ENCODE assay signal across 8 mouse cellular contexts in genomic region chr12:69130486-69130885, GRCm38 (mm10). TPM values are rescaled to one million over a fixed set of nuclear protein-coding genes. Genes with fewer than 3 reads are reported as not detected.
DNase-seq lines count a peak whose midpoint lies in the region; ATAC-seq and TF ChIP-seq lines count a peak whose summit lies in the region.

No protein-coding gene starts in this region.

- no peak for ATAC-seq in heart, postnatal 0 days (ENCODE audit: insufficient read depth, low read depth)
- ATAC-seq in hindbrain, postnatal 0 days = no peak

- H3K4me1 ChIP-seq in heart, postnatal 0 days (ENCODE audit: control insufficient read depth, insufficient read depth) = no peaks in the 10 kb centered on the region
- no peaks in the 10 kb centered on the region for H3K4me1 ChIP-seq in hindbrain, postnatal 0 days (ENCODE audit: insufficient read depth, low read length)
- H3K4me1 ChIP-seq in megakaryocyte, embryonic 14.5 days = peaks cover 19% of the 10 kb centered on the region

- 66% methylated on average over 12 of the region's 12 CpGs for WGBS in heart, postnatal 0 days
- WGBS in hindbrain, postnatal 0 days = 72% methylated on average over 12 of the region's 12 CpGs

- no peak overlapping the region for H3K27ac ChIP-seq in heart, postnatal 0 days (ENCODE audit: low read depth)
- no peak overlapping the region for H3K27ac ChIP-seq in hindbrain, postnatal 0 days

- TF ChIP-seq EP300 in heart, postnatal 0 days (IDR thresholded peaks at IDR 0.05; ENCODE audit: low read depth) = no peak

- no peaks in the 10 kb centered on the region for H3K9me3 ChIP-seq in heart, postnatal 0 days (replicated peaks; ENCODE audit: control insufficient read depth, low read length)
- H3K9me3 ChIP-seq in hindbrain, postnatal 0 days (ENCODE audit: low read length) = no peaks in the 10 kb centered on the region
- H3K9me3 ChIP-seq in megakaryocyte, embryonic 14.5 days = no peaks in the 10 kb centered on the region

- H3K27me3 ChIP-seq in heart, postnatal 0 days (ENCODE audit: control insufficient read depth, insufficient read depth, low read length) = no peaks in the 10 kb centered on the region
- H3K27me3 ChIP-seq in hindbrain, postnatal 0 days (ENCODE audit: insufficient read depth, low read length) = no peaks in the 10 kb centered on the region
- peaks cover 16% of the 10 kb centered on the region for H3K27me3 ChIP-seq in megakaryocyte, embryonic 14.5 days (replicated peaks)

- no peak for TF ChIP-seq CTCF in heart, postnatal 0 days (IDR thresholded peaks at IDR 0.05; ENCODE audit: low read depth)
- no peak for TF ChIP-seq CTCF in hindbrain, postnatal 0 days (IDR thresholded peaks at IDR 0.05; ENCODE audit: low read depth)

- no peak for DNase-seq in heart, postnatal 0 days (ENCODE audit: low spot score)
- DNase-seq in heart, adult 9 months (ENCODE audit: low spot score in 2 of 2) = no peak
- DNase-seq in ES-CJ7 (ENCODE audit: low read depth, low spot score) = peak; percentile 42
- DNase-seq in hindbrain, postnatal 0 days (ENCODE audit: low spot score) = no peak
- DNase-seq in retina, embryonic 14.5 days (ENCODE audit: low spot score) = no peak
- DNase-seq in kidney, postnatal 10 days = no peak
- no peak for DNase-seq in layer of hippocampus, postnatal 36 days

- H3K36me3 ChIP-seq in heart, postnatal 0 days (replicated peaks; ENCODE audit: control insufficient read depth, insufficient read depth, low read length) = no peaks in the 10 kb centered on the region
- no peaks in the 10 kb centered on the region for H3K36me3 ChIP-seq in hindbrain, postnatal 0 days (ENCODE audit: insufficient read depth, low read length)
- no peaks in the 10 kb centered on the region for H3K36me3 ChIP-seq in megakaryocyte, embryonic 14.5 days (replicated peaks; ENCODE audit: low read length)

- no peak overlapping the region for H3K9ac ChIP-seq in heart, postnatal 0 days (replicated peaks; ENCODE audit: low read depth, low read length)
- H3K9ac ChIP-seq in hindbrain, postnatal 0 days (replicated peaks; ENCODE audit: low read length) = no peak overlapping the region

- no peak overlapping the region for H3K4me3 ChIP-seq in heart, postnatal 0 days (ENCODE audit: low read depth, low read length)
- H3K4me3 ChIP-seq in hindbrain, postnatal 0 days (ENCODE audit: low read length) = no peak overlapping the region
- H3K4me3 ChIP-seq in megakaryocyte, embryonic 14.5 days (replicated peaks) = peak overlapping the region; percentile 76

- peak overlapping the region; percentile 43 for H3K4me2 ChIP-seq in heart, postnatal 0 days (ENCODE audit: low read depth, low read length)
- H3K4me2 ChIP-seq in hindbrain, postnatal 0 days (ENCODE audit: low read depth, low read length) = peak overlapping the region; percentile 34

RNA-seq across cellular contexts. Expression of gene Rps29, which starts 28.5 kb away (rescaled TPM):
- 67.6 and 219 TPM in 2 replicates for total RNA-seq in heart, postnatal 0 days (2014; rRNA removed; ENCODE audit: low replicate concordance)
- 1,581 and 1,638 TPM in 2 replicates for polyA plus RNA-seq in heart, postnatal 0 days (2015; fragmentation: Nextera tagmentation; extraction: Ambion mirVana)
- total RNA-seq in hindbrain, postnatal 0 days (2014; rRNA removed) = 56.4 and 153 TPM in 2 replicates
- 1,492 and 1,507 TPM in 2 replicates for polyA plus RNA-seq in hindbrain, postnatal 0 days (2015; fragmentation: Nextera tagmentation; extraction: Ambion mirVana)
- polyA plus RNA-seq in megakaryocyte, embryonic 14.5 days (2012; ENCODE audit: insufficient read depth, low replicate concordance) = 250 and 1,840 TPM in 2 replicates
- 1,000 to 10,000 TPM; 1,096 to 1,116 TPM for total RNA-seq in layer of hippocampus, postnatal 36 days (2021)

RNA-seq across cellular contexts. Expression of gene Lrr1, which starts 38.1 kb away (rescaled TPM):
- total RNA-seq in heart, postnatal 0 days (2014; rRNA removed; ENCODE audit: low replicate concordance) = 3.9 TPM in 1 of 2 replicates, not detected in the other
- polyA plus RNA-seq in heart, postnatal 0 days (2015; fragmentation: Nextera tagmentation; extraction: Ambion mirVana) = 4.0 and 5.1 TPM in 2 replicates
- total RNA-seq in hindbrain, postnatal 0 days (2014; rRNA removed) = 0.37 and 0.86 TPM in 2 replicates
- polyA plus RNA-seq in hindbrain, postnatal 0 days (2015; fragmentation: Nextera tagmentation; extraction: Ambion mirVana) = 3.4 and 3.6 TPM in 2 replicates
- 14.7 TPM in 1 of 2 replicates, not detected in the other for polyA plus RNA-seq in megakaryocyte, embryonic 14.5 days (2012; ENCODE audit: insufficient read depth, low replicate concordance)
- total RNA-seq in layer of hippocampus, postnatal 36 days (2021) = not detected

RNA-seq across cellular contexts. Expression of gene Rpl36al, which starts 53.4 kb away (rescaled TPM):
- 57.0 and 86.3 TPM in 2 replicates for total RNA-seq in heart, postnatal 0 days (2014; rRNA removed; ENCODE audit: low replicate concordance)
- polyA plus RNA-seq in heart, postnatal 0 days (2015; fragmentation: Nextera tagmentation; extraction: Ambion mirVana) = 502 and 513 TPM in 2 replicates
- total RNA-seq in hindbrain, postnatal 0 days (2014; rRNA removed) = 80.6 and 99.1 TPM in 2 replicates
- 417 and 430 TPM in 2 replicates for polyA plus RNA-seq in hindbrain, postnatal 0 days (2015; fragmentation: Nextera tagmentation; extraction: Ambion mirVana)
- polyA plus RNA-seq in megakaryocyte, embryonic 14.5 days (2012; ENCODE audit: insufficient read depth, low replicate concordance) = 6.9 and 62.3 TPM in 2 replicates
- 100 to 1,000 TPM; 186 to 194 TPM for total RNA-seq in layer of hippocampus, postnatal 36 days (2021)

RNA-seq across cellular contexts. Expression of gene Mgat2, which starts 53.5 kb away (rescaled TPM):
- total RNA-seq in heart, postnatal 0 days (2014; rRNA removed; ENCODE audit: low replicate concordance) = 43.1 and 55.0 TPM in 2 replicates
- 28.2 and 29.9 TPM in 2 replicates for polyA plus RNA-seq in heart, postnatal 0 days (2015; fragmentation: Nextera tagmentation; extraction: Ambion mirVana)
- 64.6 and 71.1 TPM in 2 replicates for total RNA-seq in hindbrain, postnatal 0 days (2014; rRNA removed)
- 39.7 and 42.2 TPM in 2 replicates for polyA plus RNA-seq in hindbrain, postnatal 0 days (2015; fragmentation: Nextera tagmentation; extraction: Ambion mirVana)
- polyA plus RNA-seq in megakaryocyte, embryonic 14.5 days (2012; ENCODE audit: insufficient read depth, low replicate concordance) = 21.6 and 30.4 TPM in 2 replicates
- total RNA-seq in layer of hippocampus, postnatal 36 days (2021) = 10 to 100 TPM; 27.0 to 29.3 TPM
